Mouse (Mus musculus): ENCODE measurements around the gene Gp9. TPM values are rescaled to one million over a fixed set of nuclear protein-coding genes. Genes with fewer than 3 reads are reported as not detected.

Gp9 gene
- polyA plus RNA-seq, 1 experiment from 2014 or later, result 0.50 TPM

Other genes starting within 250 kb of the Gp9 start
- 0.99 and 1.9 TPM in 2 replicates for gene Arhgap25, start 244.8 kb upstream of the Gp9 start, polyA plus RNA-seq (2015; fragmentation: Nextera tagmentation; extraction: Ambion mirVana)
- 1.6 and 2.8 TPM in 2 replicates for gene Prokr1, start 187.3 kb upstream of the Gp9 start, polyA plus RNA-seq (2015; fragmentation: Nextera tagmentation; extraction: Ambion mirVana)
- 7.1 and 7.7 TPM in 2 replicates for gene Aplf, start 105.9 kb upstream of the Gp9 start, polyA plus RNA-seq (2015; fragmentation: Nextera tagmentation; extraction: Ambion mirVana)
- gene Efcc1, start 47.2 kb upstream of the Gp9 start, polyA plus RNA-seq (2015; fragmentation: Nextera tagmentation; extraction: Ambion mirVana), result 4.6 and 5.5 TPM in 2 replicates
- gene Rab43, start 34.1 kb downstream of the Gp9 start, polyA plus RNA-seq (2015; fragmentation: Nextera tagmentation; extraction: Ambion mirVana), result 9.7 and 11.0 TPM in 2 replicates
- gene Gm45140, start 57.7 kb downstream of the Gp9 start, polyA plus RNA-seq (2015; fragmentation: Nextera tagmentation; extraction: Ambion mirVana), result 2.5 and 4.0 TPM in 2 replicates
- 26.2 and 27.5 TPM in 2 replicates for gene Isy1, start 60.7 kb downstream of the Gp9 start, polyA plus RNA-seq (2015; fragmentation: Nextera tagmentation; extraction: Ambion mirVana)
- 484 and 498 TPM in 2 replicates for gene Cnbp, start 73.0 kb downstream of the Gp9 start, polyA plus RNA-seq (2015; fragmentation: Nextera tagmentation; extraction: Ambion mirVana)
- gene Copg1, start 109.7 kb downstream of the Gp9 start, polyA plus RNA-seq (2015; fragmentation: Nextera tagmentation; extraction: Ambion mirVana), result 198 and 203 TPM in 2 replicates
- gene Hmces, start 135.9 kb downstream of the Gp9 start, polyA plus RNA-seq (2015; fragmentation: Nextera tagmentation; extraction: Ambion mirVana), result 42.1 and 44.5 TPM in 2 replicates
- gene H1fx, start 203.6 kb downstream of the Gp9 start, polyA plus RNA-seq (2015; fragmentation: Nextera tagmentation; extraction: Ambion mirVana), result 13.5 and 14.4 TPM in 2 replicates

Data from midbrain, embryonic 16.5 days (tissue).